Mouse (Mus musculus): ENCODE measurements around the gene Ppp1r3e. TPM values are rescaled to one million over a fixed set of nuclear protein-coding genes. Genes with fewer than 3 reads are reported as not detected.

The Ppp1r3e gene
- polyA plus RNA-seq, 1 experiment from 2014 or later, result 0.51 TPM

GRCm38 (mm10) chr14:54912109-54912850 is 34.9 kb upstream of the Ppp1r3e start:
- peak overlapping the region; percentile 60 for H3K4me2 ChIP-seq (ENCODE audit: low read depth, low read length)
- no peak for ATAC-seq (ENCODE audit: low read depth)

GRCm38 (mm10) chr14:54908682-54909081 is 31.3 kb upstream of the Ppp1r3e start:
- H3K4me3 ChIP-seq (ENCODE audit: low read depth, low read length), result no peak overlapping the region
- H3K27me3 ChIP-seq (ENCODE audit: control insufficient read depth, insufficient read depth, low read depth, low read length), result peaks cover 36% of the 10 kb centered on the region
- H3K36me3 ChIP-seq (ENCODE audit: control insufficient read depth, insufficient read depth), result no peaks in the 10 kb centered on the region
- H3K9ac ChIP-seq (ENCODE audit: low read depth, low read length), result no peak overlapping the region
- H3K9me3 ChIP-seq (replicated peaks; ENCODE audit: control insufficient read depth, low read length), result no peaks in the 10 kb centered on the region
- 47% methylated on average over 7 of the region's 7 CpGs for WGBS (ENCODE audit: insufficient replicate concordance)
- H3K4me2 ChIP-seq (ENCODE audit: low read depth, low read length), result no peak overlapping the region
- peaks cover 2% of the 10 kb centered on the region; the same call in 1 of the 2 replicates for H3K4me1 ChIP-seq (ENCODE audit: control insufficient read depth, low read depth, low read length)
- no peak overlapping the region for H3K27ac ChIP-seq (ENCODE audit: low read length)
- ATAC-seq (ENCODE audit: low read depth), result no peak

More at GRCm38 (mm10) chr14:54912109-54912850, 34.9 kb upstream of the Ppp1r3e start:
- Histone ChIP-seq H3K27ac (ENCODE audit: low read length) (no peak overlapping the region), H3K4me1 (ENCODE audit: control insufficient read depth, low read depth, low read length) (peaks cover 2% of the 10 kb centered on the region; the same call in 1 of the 2 replicates), H3K9me3 (replicated peaks; ENCODE audit: control insufficient read depth, low read length) (no peaks in the 10 kb centered on the region), H3K9ac (ENCODE audit: low read depth, low read length) (peak overlapping the region; percentile 22; the same call in 1 of the 2 replicates), H3K36me3 (ENCODE audit: control insufficient read depth, insufficient read depth) (no peaks in the 10 kb centered on the region), H3K27me3 (ENCODE audit: control insufficient read depth, insufficient read depth, low read depth, low read length) (peaks cover 45% of the 10 kb centered on the region), H3K4me3 (ENCODE audit: low read depth, low read length) (peak overlapping the region; percentile 58)
- 3% methylated on average over 63 of the region's 69 CpGs for WGBS (ENCODE audit: insufficient replicate concordance)

GRCm38 (mm10) chr14:54903641-54904040 is 26.3 kb upstream of the Ppp1r3e start:
- H3K4me1 ChIP-seq (ENCODE audit: control insufficient read depth, low read depth, low read length), result peaks cover 3% of the 10 kb centered on the region; the same call in 1 of the 2 replicates
- no peak for ATAC-seq (ENCODE audit: low read depth)
- no peaks in the 10 kb centered on the region for H3K9me3 ChIP-seq (replicated peaks; ENCODE audit: control insufficient read depth, low read length)
- H3K27ac ChIP-seq (ENCODE audit: low read length), result no peak overlapping the region
- H3K27me3 ChIP-seq (ENCODE audit: control insufficient read depth, insufficient read depth, low read depth, low read length), result no peaks in the 10 kb centered on the region
- H3K4me3 ChIP-seq (ENCODE audit: low read depth, low read length), result no peak overlapping the region
- no peaks in the 10 kb centered on the region; the same call in 1 of the 2 replicates for H3K36me3 ChIP-seq (ENCODE audit: control insufficient read depth, insufficient read depth)
- no peak overlapping the region for H3K9ac ChIP-seq (ENCODE audit: low read depth, low read length)
- H3K4me2 ChIP-seq (ENCODE audit: low read depth, low read length), result no peak overlapping the region
- 63% methylated on average over 4 of the region's 4 CpGs for WGBS (ENCODE audit: insufficient replicate concordance)

- peaks cover 11% of the 10 kb centered on the region for H3K4me1 ChIP-seq (ENCODE audit: control insufficient read depth, low read depth, low read length)
- H3K4me2 ChIP-seq (ENCODE audit: low read depth, low read length), result no peak overlapping the region
- H3K36me3 ChIP-seq (ENCODE audit: control insufficient read depth, insufficient read depth), result peaks cover 26% of the 10 kb centered on the region
- 0% methylated on average over 3 of the region's 3 CpGs for WGBS (ENCODE audit: insufficient replicate concordance)
- H3K4me3 ChIP-seq (ENCODE audit: low read depth, low read length), result no peak overlapping the region
- no peak overlapping the region for H3K9ac ChIP-seq (ENCODE audit: low read depth, low read length)
- H3K27ac ChIP-seq (ENCODE audit: low read length), result no peak overlapping the region
- no peaks in the 10 kb centered on the region for H3K27me3 ChIP-seq (ENCODE audit: control insufficient read depth, insufficient read depth, low read depth, low read length)
- ATAC-seq (ENCODE audit: low read depth), result no peak
- no peaks in the 10 kb centered on the region for H3K9me3 ChIP-seq (replicated peaks; ENCODE audit: control insufficient read depth, low read length)
Observed at GRCm38 (mm10) chr14:54900383-54900782, 23.0 kb upstream of the Ppp1r3e start.

GRCm38 (mm10) chr14:54897445-54897844 is 20.1 kb upstream of the Ppp1r3e start:
- no peak overlapping the region for H3K4me2 ChIP-seq (ENCODE audit: low read depth, low read length)
- 45% methylated on average over 2 of the region's 2 CpGs for WGBS (ENCODE audit: insufficient replicate concordance)
- no peak for ATAC-seq (ENCODE audit: low read depth)
- no peaks in the 10 kb centered on the region for H3K9me3 ChIP-seq (replicated peaks; ENCODE audit: control insufficient read depth, low read length)
- no peak overlapping the region for H3K9ac ChIP-seq (ENCODE audit: low read depth, low read length)
- peaks cover 26% of the 10 kb centered on the region for H3K36me3 ChIP-seq (ENCODE audit: control insufficient read depth, insufficient read depth)
- H3K27ac ChIP-seq (ENCODE audit: low read length), result no peak overlapping the region
- H3K4me1 ChIP-seq (ENCODE audit: control insufficient read depth, low read depth, low read length), result peaks cover 24% of the 10 kb centered on the region
- no peaks in the 10 kb centered on the region for H3K27me3 ChIP-seq (ENCODE audit: control insufficient read depth, insufficient read depth, low read depth, low read length)
- no peak overlapping the region for H3K4me3 ChIP-seq (ENCODE audit: low read depth, low read length)

- ATAC-seq (ENCODE audit: low read depth), result peak; percentile 56
- Histone ChIP-seq H3K9me3 (replicated peaks; ENCODE audit: control insufficient read depth, low read length) (no peaks in the 10 kb centered on the region), H3K27me3 (ENCODE audit: control insufficient read depth, insufficient read depth, low read depth, low read length) (no peaks in the 10 kb centered on the region), H3K36me3 (ENCODE audit: control insufficient read depth, insufficient read depth) (peaks cover 26% of the 10 kb centered on the region), H3K4me2 (ENCODE audit: low read depth, low read length) (peak overlapping the region; percentile 88), H3K4me3 (ENCODE audit: low read depth, low read length) (peak overlapping the region; percentile 77), H3K27ac (ENCODE audit: low read length) (peak overlapping the region; percentile 73), H3K9ac (ENCODE audit: low read depth, low read length) (peak overlapping the region; percentile 85), H3K4me1 (ENCODE audit: control insufficient read depth, low read depth, low read length) (peaks cover 21% of the 10 kb centered on the region)
- under 1% methylated on average over 46 of the region's 54 CpGs for WGBS (ENCODE audit: insufficient replicate concordance)
Observed at GRCm38 (mm10) chr14:54894296-54895151, 17.2 kb upstream of the Ppp1r3e start.

GRCm38 (mm10) chr14:54893651-54894181 is 16.4 kb upstream of the Ppp1r3e start:
- H3K4me1 ChIP-seq (ENCODE audit: control insufficient read depth, low read depth, low read length), result peaks cover 21% of the 10 kb centered on the region
- peak overlapping the region; percentile 85 for H3K9ac ChIP-seq (ENCODE audit: low read depth, low read length)
- ATAC-seq (ENCODE audit: low read depth), result peak; percentile 98
- WGBS (ENCODE audit: insufficient replicate concordance), result under 1% methylated on average over 38 of the region's 38 CpGs
- no peaks in the 10 kb centered on the region for H3K9me3 ChIP-seq (replicated peaks; ENCODE audit: control insufficient read depth, low read length)
- H3K27me3 ChIP-seq (ENCODE audit: control insufficient read depth, insufficient read depth, low read depth, low read length), result no peaks in the 10 kb centered on the region
- peak overlapping the region; percentile 88 for H3K4me2 ChIP-seq (ENCODE audit: low read depth, low read length)
- peaks cover 26% of the 10 kb centered on the region for H3K36me3 ChIP-seq (ENCODE audit: control insufficient read depth, insufficient read depth)
- peak overlapping the region; percentile 91 for H3K27ac ChIP-seq (ENCODE audit: low read length)
- peak overlapping the region; percentile 77 for H3K4me3 ChIP-seq (ENCODE audit: low read depth, low read length)

GRCm38 (mm10) chr14:54892200-54892599 is 14.8 kb upstream of the Ppp1r3e start, which contains the start of gene Pabpn1:
Pabpn1 (plus strand) TSS chr14:54892500.
- Histone ChIP-seq H3K9me3 (replicated peaks; ENCODE audit: control insufficient read depth, low read length) (no peaks in the 10 kb centered on the region), H3K4me1 (ENCODE audit: control insufficient read depth, low read depth, low read length) (peaks cover 18% of the 10 kb centered on the region), H3K36me3 (ENCODE audit: control insufficient read depth, insufficient read depth) (peaks cover 16% of the 10 kb centered on the region), H3K4me3 (ENCODE audit: low read depth, low read length) (peak within 1 kb of the TSS; percentile 77), H3K9ac (ENCODE audit: low read depth, low read length) (peak within 1 kb of the TSS; percentile 70), H3K27me3 (ENCODE audit: control insufficient read depth, insufficient read depth, low read depth, low read length) (no peaks in the 10 kb centered on the region), H3K27ac (ENCODE audit: low read length) (peak within 1 kb of the TSS; percentile 91), H3K4me2 (ENCODE audit: low read depth, low read length) (peak within 1 kb of the TSS; percentile 82)
- no peak for ATAC-seq (ENCODE audit: low read depth)
- 85% methylated on average over 3 of the region's 3 CpGs for WGBS (ENCODE audit: insufficient replicate concordance)
